Mouse (Mus musculus) ES-E14 (cell line): ENCODE results near the gene Ern2.

ENCODE experiments used
- CHD2 ChIP-seq: IDR thresholded peaks from 2 replicates; pipeline ENCODE4 v1.6.1; 2014; ENCODE audit warnings: mild to moderate bottlenecking, low read depth, low read length, inconsistent platforms
- HCFC1 ChIP-seq: IDR thresholded peaks from 2 replicates; pipeline ENCODE4 v1.6.1; 2012; ENCODE audit warnings: low read length, inconsistent platforms, borderline replicate concordance; ENCODE audit not compliant: insufficient read depth
- MAFK ChIP-seq: IDR thresholded peaks from 2 replicates; pipeline ENCODE4 v1.6.1; 2014; ENCODE audit warnings: mild to moderate bottlenecking, low read depth, low read length, inconsistent platforms; ENCODE audit not compliant: insufficient read depth
- ZC3H11A ChIP-seq: IDR thresholded peaks from 2 replicates; pipeline ENCODE4 v1.6.1; 2012; ENCODE audit warnings: low read depth, mild to moderate bottlenecking, inconsistent platforms, low read length, borderline replicate concordance
- ZNF384 ChIP-seq: IDR thresholded peaks from 2 replicates; pipeline ENCODE4 v1.6.1; 2012; ENCODE audit warnings: low read depth, low read length, inconsistent platforms

- TF ChIP-seq ZC3H11A: no peak
- TF ChIP-seq MAFK: no peak
- TF ChIP-seq CHD2: no peak
- no peak for TF ChIP-seq ZNF384
- TF ChIP-seq HCFC1: no peak
Measured at GRCm38 (mm10) chr7:122123518-122123917, 62.5 kb downstream of the Ern2 start.
